Mouse (Mus musculus): ENCODE data around the gene Nucb2. TPM values are rescaled to one million over a fixed set of nuclear protein-coding genes. Genes with fewer than 3 reads are reported as not detected.

The Nucb2 gene
- 18.9 and 19.1 TPM in 2 replicates for polyA plus RNA-seq (2015; fragmentation: Nextera tagmentation; extraction: Ambion mirVana)

- peak within 1 kb of the TSS; percentile 80 for H3K27ac ChIP-seq (ENCODE audit: low read length)
- H3K27me3 ChIP-seq (replicated peaks; ENCODE audit: control insufficient read depth, insufficient read depth, low read length) = no peaks in the 10 kb centered on the region
- no peaks in the 10 kb centered on the region for H3K36me3 ChIP-seq (ENCODE audit: control insufficient read depth, insufficient read depth)
- H3K9me3 ChIP-seq (ENCODE audit: control insufficient read depth, low read length) = no peaks in the 10 kb centered on the region
- H3K4me3 ChIP-seq (replicated peaks; ENCODE audit: low read length) = peak within 1 kb of the TSS; percentile 68
- H3K9ac ChIP-seq (replicated peaks; ENCODE audit: low read depth, low read length) = peak within 1 kb of the TSS; percentile 80
- H3K4me2 ChIP-seq (ENCODE audit: low read length) = peak within 1 kb of the TSS; percentile 93
- under 1% methylated on average over 51 of the region's 51 CpGs for WGBS
- H3K4me1 ChIP-seq (replicated peaks; ENCODE audit: control insufficient read depth, insufficient read depth, low read length) = peaks cover 5% of the 10 kb centered on the region; the same call in 1 of the 2 replicates
- peak; percentile 100 for ATAC-seq
These were observed at the start of gene Nucb2 for GRCm38 (mm10) chr7:116503879-116504817. Gene Nucb2, plus strand, starts transcription at chr7:116504369.

- H3K9me3 ChIP-seq (ENCODE audit: control insufficient read depth, low read length) = no peaks in the 10 kb centered on the region
- ATAC-seq = no peak
- WGBS = 88% methylated on average over 4 of the region's 4 CpGs
- no peak overlapping the region for H3K27ac ChIP-seq (ENCODE audit: low read length)
- no peaks in the 10 kb centered on the region for H3K4me1 ChIP-seq (replicated peaks; ENCODE audit: control insufficient read depth, insufficient read depth, low read length)
- no peak overlapping the region for H3K4me2 ChIP-seq (ENCODE audit: low read length)
- no peaks in the 10 kb centered on the region for H3K36me3 ChIP-seq (ENCODE audit: control insufficient read depth, insufficient read depth)
- no peak overlapping the region for H3K4me3 ChIP-seq (replicated peaks; ENCODE audit: low read length)
- no peak overlapping the region for H3K9ac ChIP-seq (replicated peaks; ENCODE audit: low read depth, low read length)
- no peaks in the 10 kb centered on the region for H3K27me3 ChIP-seq (replicated peaks; ENCODE audit: control insufficient read depth, insufficient read depth, low read length)
These were observed 47.2 kb upstream of the Nucb2 start for GRCm38 (mm10) chr7:116456964-116457363.

- no peaks in the 10 kb centered on the region for H3K4me1 ChIP-seq (replicated peaks; ENCODE audit: control insufficient read depth, insufficient read depth, low read length)
- H3K36me3 ChIP-seq (ENCODE audit: control insufficient read depth, insufficient read depth) = no peaks in the 10 kb centered on the region
- no peak overlapping the region for H3K4me2 ChIP-seq (ENCODE audit: low read length)
- H3K27ac ChIP-seq (ENCODE audit: low read length) = no peak overlapping the region
- H3K4me3 ChIP-seq (replicated peaks; ENCODE audit: low read length) = no peak overlapping the region
- no peaks in the 10 kb centered on the region for H3K27me3 ChIP-seq (replicated peaks; ENCODE audit: control insufficient read depth, insufficient read depth, low read length)
- WGBS = 84% methylated on average over 6 of the region's 6 CpGs
- H3K9me3 ChIP-seq (ENCODE audit: control insufficient read depth, low read length) = no peaks in the 10 kb centered on the region
- ATAC-seq = no peak
- H3K9ac ChIP-seq (replicated peaks; ENCODE audit: low read depth, low read length) = no peak overlapping the region
These were observed 46.8 kb upstream of the Nucb2 start for GRCm38 (mm10) chr7:116457391-116457790.

GRCm38 (mm10) chr7:116458985-116459441 is 45.2 kb upstream of the Nucb2 start:
- no peak overlapping the region for H3K27ac ChIP-seq (ENCODE audit: low read length)
- H3K4me3 ChIP-seq (replicated peaks; ENCODE audit: low read length) = no peak overlapping the region
- ATAC-seq = no peak
- H3K36me3 ChIP-seq (ENCODE audit: control insufficient read depth, insufficient read depth) = no peaks in the 10 kb centered on the region
- H3K9me3 ChIP-seq (ENCODE audit: control insufficient read depth, low read length) = no peaks in the 10 kb centered on the region
- H3K4me2 ChIP-seq (ENCODE audit: low read length) = no peak overlapping the region
- no peak overlapping the region for H3K9ac ChIP-seq (replicated peaks; ENCODE audit: low read depth, low read length)
- H3K27me3 ChIP-seq (replicated peaks; ENCODE audit: control insufficient read depth, insufficient read depth, low read length) = no peaks in the 10 kb centered on the region
- WGBS = 34% methylated on average over 3 of the region's 3 CpGs
- H3K4me1 ChIP-seq (replicated peaks; ENCODE audit: control insufficient read depth, insufficient read depth, low read length) = no peaks in the 10 kb centered on the region

GRCm38 (mm10) chr7:116462114-116462513 is 42.1 kb upstream of the Nucb2 start:
- H3K27ac ChIP-seq (ENCODE audit: low read length) = no peak overlapping the region
- WGBS = 55% methylated on average over 8 of the region's 8 CpGs

GRCm38 (mm10) chr7:116475836-116476235 is 28.3 kb upstream of the Nucb2 start:
- Histone ChIP-seq H3K27ac (ENCODE audit: low read length) (no peak overlapping the region), H3K4me1 (replicated peaks; ENCODE audit: control insufficient read depth, insufficient read depth, low read length) (no peaks in the 10 kb centered on the region), H3K4me2 (ENCODE audit: low read length) (no peak overlapping the region), H3K9me3 (ENCODE audit: control insufficient read depth, low read length) (no peaks in the 10 kb centered on the region), H3K4me3 (replicated peaks; ENCODE audit: low read length) (no peak overlapping the region), H3K27me3 (replicated peaks; ENCODE audit: control insufficient read depth, insufficient read depth, low read length) (no peaks in the 10 kb centered on the region), H3K36me3 (ENCODE audit: control insufficient read depth, insufficient read depth) (no peaks in the 10 kb centered on the region), H3K9ac (replicated peaks; ENCODE audit: low read depth, low read length) (no peak overlapping the region)
- no peak for ATAC-seq

More at GRCm38 (mm10) chr7:116462114-116462513, 42.1 kb upstream of the Nucb2 start:
- H3K4me2 ChIP-seq (ENCODE audit: low read length) = no peak overlapping the region
- H3K27me3 ChIP-seq (replicated peaks; ENCODE audit: control insufficient read depth, insufficient read depth, low read length) = no peaks in the 10 kb centered on the region
- H3K9me3 ChIP-seq (ENCODE audit: control insufficient read depth, low read length) = no peaks in the 10 kb centered on the region
- H3K9ac ChIP-seq (replicated peaks; ENCODE audit: low read depth, low read length) = no peak overlapping the region
- H3K36me3 ChIP-seq (ENCODE audit: control insufficient read depth, insufficient read depth) = no peaks in the 10 kb centered on the region
- no peak overlapping the region for H3K4me3 ChIP-seq (replicated peaks; ENCODE audit: low read length)
- no peak for ATAC-seq
- no peaks in the 10 kb centered on the region for H3K4me1 ChIP-seq (replicated peaks; ENCODE audit: control insufficient read depth, insufficient read depth, low read length)

GRCm38 (mm10) chr7:116476264-116476663 is 27.9 kb upstream of the Nucb2 start:
- H3K9ac ChIP-seq (replicated peaks; ENCODE audit: low read depth, low read length) = no peak overlapping the region
- no peak overlapping the region for H3K4me2 ChIP-seq (ENCODE audit: low read length)
- no peak overlapping the region for H3K4me3 ChIP-seq (replicated peaks; ENCODE audit: low read length)
- H3K27me3 ChIP-seq (replicated peaks; ENCODE audit: control insufficient read depth, insufficient read depth, low read length) = no peaks in the 10 kb centered on the region
- WGBS = 87% methylated on average over 5 of the region's 5 CpGs
- no peak overlapping the region for H3K27ac ChIP-seq (ENCODE audit: low read length)
- H3K36me3 ChIP-seq (ENCODE audit: control insufficient read depth, insufficient read depth) = no peaks in the 10 kb centered on the region
- no peaks in the 10 kb centered on the region for H3K9me3 ChIP-seq (ENCODE audit: control insufficient read depth, low read length)
- no peak for ATAC-seq
- H3K4me1 ChIP-seq (replicated peaks; ENCODE audit: control insufficient read depth, insufficient read depth, low read length) = no peaks in the 10 kb centered on the region

- no peak for ATAC-seq
- H3K36me3 ChIP-seq (ENCODE audit: control insufficient read depth, insufficient read depth) = no peaks in the 10 kb centered on the region
These were observed 21.1 kb upstream of the Nucb2 start for GRCm38 (mm10) chr7:116483106-116483505.

GRCm38 (mm10) chr7:116483782-116484181 is 20.4 kb upstream of the Nucb2 start:
- Histone ChIP-seq H3K27ac (ENCODE audit: low read length) (no peak overlapping the region), H3K4me3 (replicated peaks; ENCODE audit: low read length) (no peak overlapping the region), H3K27me3 (replicated peaks; ENCODE audit: control insufficient read depth, insufficient read depth, low read length) (no peaks in the 10 kb centered on the region), H3K9me3 (ENCODE audit: control insufficient read depth, low read length) (no peaks in the 10 kb centered on the region), H3K4me1 (replicated peaks; ENCODE audit: control insufficient read depth, insufficient read depth, low read length) (no peaks in the 10 kb centered on the region), H3K4me2 (ENCODE audit: low read length) (no peak overlapping the region), H3K9ac (replicated peaks; ENCODE audit: low read depth, low read length) (no peak overlapping the region), H3K36me3 (ENCODE audit: control insufficient read depth, insufficient read depth) (no peaks in the 10 kb centered on the region)
- 85% methylated on average over 5 of the region's 5 CpGs for WGBS
- ATAC-seq = no peak

More at GRCm38 (mm10) chr7:116483106-116483505, 21.1 kb upstream of the Nucb2 start:
- Histone ChIP-seq H3K9me3 (ENCODE audit: control insufficient read depth, low read length) (no peaks in the 10 kb centered on the region), H3K4me2 (ENCODE audit: low read length) (no peak overlapping the region), H3K27me3 (replicated peaks; ENCODE audit: control insufficient read depth, insufficient read depth, low read length) (no peaks in the 10 kb centered on the region), H3K4me3 (replicated peaks; ENCODE audit: low read length) (no peak overlapping the region), H3K4me1 (replicated peaks; ENCODE audit: control insufficient read depth, insufficient read depth, low read length) (no peaks in the 10 kb centered on the region), H3K9ac (replicated peaks; ENCODE audit: low read depth, low read length) (no peak overlapping the region), H3K27ac (ENCODE audit: low read length) (no peak overlapping the region)
- 43% methylated on average over 1 of the region's 1 CpGs for WGBS
